Mouse (Mus musculus): ENCODE results near the gene Med27. TPM values are rescaled to one million over a fixed set of nuclear protein-coding genes. Genes with fewer than 3 reads are reported as not detected.

The Med27 gene
- polyA plus RNA-seq, 1 experiment from 2014 or later: 77.9 TPM

GRCm38 (mm10) chr2:29448476-29449002, 101.9 kb downstream of the Med27 start:
- H3K9ac ChIP-seq (replicated peaks; ENCODE audit: low read depth, low read length): no peak overlapping the region
- no peak overlapping the region for H3K4me3 ChIP-seq (ENCODE audit: low read depth, low read length)
- H3K4me1 ChIP-seq (ENCODE audit: control insufficient read depth, insufficient read depth, low read length): no peaks in the 10 kb centered on the region; the same call in none of the 2 replicates
- H3K27ac ChIP-seq (ENCODE audit: low read depth, low read length): no peak overlapping the region
- no peak; the same call in 1 of the 2 replicates for ATAC-seq (ENCODE audit: low read depth)
- no peak overlapping the region for H3K4me2 ChIP-seq (ENCODE audit: low read depth, low read length)
- H3K9me3 ChIP-seq (ENCODE audit: control insufficient read depth, low read length): no peaks in the 10 kb centered on the region
- WGBS: 57% methylated on average over 7 of the region's 7 CpGs
- H3K36me3 ChIP-seq (ENCODE audit: control insufficient read depth, insufficient read depth, low read length): no peaks in the 10 kb centered on the region
- H3K27me3 ChIP-seq (ENCODE audit: control insufficient read depth, insufficient read depth, low read length): no peaks in the 10 kb centered on the region

- H3K4me3 ChIP-seq (ENCODE audit: low read depth, low read length): no peak overlapping the region
- no peaks in the 10 kb centered on the region for H3K9me3 ChIP-seq (ENCODE audit: control insufficient read depth, low read length)
- H3K36me3 ChIP-seq (ENCODE audit: control insufficient read depth, insufficient read depth, low read length): no peaks in the 10 kb centered on the region
- H3K4me2 ChIP-seq (ENCODE audit: low read depth, low read length): no peak overlapping the region
- ATAC-seq (ENCODE audit: low read depth): no peak
- no peak overlapping the region for H3K27ac ChIP-seq (ENCODE audit: low read depth, low read length)
- H3K4me1 ChIP-seq (ENCODE audit: control insufficient read depth, insufficient read depth, low read length): no peaks in the 10 kb centered on the region; the same call in none of the 2 replicates
- H3K9ac ChIP-seq (replicated peaks; ENCODE audit: low read depth, low read length): no peak overlapping the region
- H3K27me3 ChIP-seq (ENCODE audit: control insufficient read depth, insufficient read depth, low read length): no peaks in the 10 kb centered on the region
- 64% methylated on average over 14 of the region's 14 CpGs for WGBS
These were observed 104.9 kb downstream of the Med27 start for GRCm38 (mm10) chr2:29451368-29451999.

GRCm38 (mm10) chr2:29453376-29453775, 106.8 kb downstream of the Med27 start:
- H3K36me3 ChIP-seq (ENCODE audit: control insufficient read depth, insufficient read depth, low read length): no peaks in the 10 kb centered on the region
- no peak overlapping the region for H3K27ac ChIP-seq (ENCODE audit: low read depth, low read length)
- no peak overlapping the region for H3K4me3 ChIP-seq (ENCODE audit: low read depth, low read length)
- no peaks in the 10 kb centered on the region for H3K27me3 ChIP-seq (ENCODE audit: control insufficient read depth, insufficient read depth, low read length)
- ATAC-seq (ENCODE audit: low read depth): no peak
- no peaks in the 10 kb centered on the region; the same call in none of the 2 replicates for H3K4me1 ChIP-seq (ENCODE audit: control insufficient read depth, insufficient read depth, low read length)
- no peaks in the 10 kb centered on the region for H3K9me3 ChIP-seq (ENCODE audit: control insufficient read depth, low read length)
- H3K4me2 ChIP-seq (ENCODE audit: low read depth, low read length): no peak overlapping the region
- H3K9ac ChIP-seq (replicated peaks; ENCODE audit: low read depth, low read length): no peak overlapping the region
- 43% methylated on average over 4 of the region's 4 CpGs for WGBS

GRCm38 (mm10) chr2:29456631-29457320, 110.2 kb downstream of the Med27 start:
- ATAC-seq (ENCODE audit: low read depth): no peak
- Histone ChIP-seq H3K4me2 (ENCODE audit: low read depth, low read length) (no peak overlapping the region), H3K36me3 (ENCODE audit: control insufficient read depth, insufficient read depth, low read length) (no peaks in the 10 kb centered on the region), H3K27me3 (ENCODE audit: control insufficient read depth, insufficient read depth, low read length) (no peaks in the 10 kb centered on the region), H3K27ac (ENCODE audit: low read depth, low read length) (no peak overlapping the region), H3K9ac (replicated peaks; ENCODE audit: low read depth, low read length) (no peak overlapping the region), H3K4me1 (ENCODE audit: control insufficient read depth, insufficient read depth, low read length) (no peaks in the 10 kb centered on the region), H3K9me3 (ENCODE audit: control insufficient read depth, low read length) (no peaks in the 10 kb centered on the region), H3K4me3 (ENCODE audit: low read depth, low read length) (no peak overlapping the region)
- WGBS: 80% methylated on average over 9 of the region's 9 CpGs

- Histone ChIP-seq H3K27ac (ENCODE audit: low read depth, low read length) (no peak overlapping the region), H3K4me3 (ENCODE audit: low read depth, low read length) (no peak overlapping the region), H3K9me3 (ENCODE audit: control insufficient read depth, low read length) (no peaks in the 10 kb centered on the region), H3K36me3 (ENCODE audit: control insufficient read depth, insufficient read depth, low read length) (no peaks in the 10 kb centered on the region), H3K4me2 (ENCODE audit: low read depth, low read length) (no peak overlapping the region), H3K4me1 (ENCODE audit: control insufficient read depth, insufficient read depth, low read length) (no peaks in the 10 kb centered on the region), H3K9ac (replicated peaks; ENCODE audit: low read depth, low read length) (no peak overlapping the region), H3K27me3 (ENCODE audit: control insufficient read depth, insufficient read depth, low read length) (no peaks in the 10 kb centered on the region)
- no peak for ATAC-seq (ENCODE audit: low read depth)
- WGBS: 93% methylated on average over 2 of the region's 2 CpGs
These were observed 111.1 kb downstream of the Med27 start for GRCm38 (mm10) chr2:29457677-29458076.

GRCm38 (mm10) chr2:29458346-29458950, 111.8 kb downstream of the Med27 start:
- H3K9ac ChIP-seq (replicated peaks; ENCODE audit: low read depth, low read length): no peak overlapping the region
- no peak for ATAC-seq (ENCODE audit: low read depth)
- no peaks in the 10 kb centered on the region for H3K27me3 ChIP-seq (ENCODE audit: control insufficient read depth, insufficient read depth, low read length)
- no peak overlapping the region for H3K4me3 ChIP-seq (ENCODE audit: low read depth, low read length)
- 97% methylated on average over 3 of the region's 3 CpGs for WGBS
- H3K9me3 ChIP-seq (ENCODE audit: control insufficient read depth, low read length): no peaks in the 10 kb centered on the region
- no peak overlapping the region for H3K27ac ChIP-seq (ENCODE audit: low read depth, low read length)
- H3K4me2 ChIP-seq (ENCODE audit: low read depth, low read length): no peak overlapping the region
- no peaks in the 10 kb centered on the region for H3K4me1 ChIP-seq (ENCODE audit: control insufficient read depth, insufficient read depth, low read length)
- no peaks in the 10 kb centered on the region for H3K36me3 ChIP-seq (ENCODE audit: control insufficient read depth, insufficient read depth, low read length)

- Histone ChIP-seq H3K27me3 (ENCODE audit: control insufficient read depth, insufficient read depth, low read length) (no peaks in the 10 kb centered on the region), H3K4me2 (ENCODE audit: low read depth, low read length) (no peak overlapping the region), H3K9me3 (ENCODE audit: control insufficient read depth, low read length) (no peaks in the 10 kb centered on the region), H3K27ac (ENCODE audit: low read depth, low read length) (no peak overlapping the region), H3K4me3 (ENCODE audit: low read depth, low read length) (no peak overlapping the region), H3K36me3 (ENCODE audit: control insufficient read depth, insufficient read depth, low read length) (no peaks in the 10 kb centered on the region), H3K9ac (replicated peaks; ENCODE audit: low read depth, low read length) (no peak overlapping the region), H3K4me1 (ENCODE audit: control insufficient read depth, insufficient read depth, low read length) (peaks cover 2% of the 10 kb centered on the region; the same call in 1 of the 2 replicates)
- 84% methylated on average over 1 of the region's 1 CpGs for WGBS
- no peak for ATAC-seq (ENCODE audit: low read depth)
These were observed 113.0 kb downstream of the Med27 start for GRCm38 (mm10) chr2:29459648-29460047.

GRCm38 (mm10) chr2:29461841-29462240, 115.2 kb downstream of the Med27 start:
- ATAC-seq (ENCODE audit: low read depth): no peak
- peaks cover 14% of the 10 kb centered on the region for H3K4me1 ChIP-seq (ENCODE audit: control insufficient read depth, insufficient read depth, low read length)
- H3K9ac ChIP-seq (replicated peaks; ENCODE audit: low read depth, low read length): no peak overlapping the region
- H3K9me3 ChIP-seq (ENCODE audit: control insufficient read depth, low read length): no peaks in the 10 kb centered on the region
- H3K36me3 ChIP-seq (ENCODE audit: control insufficient read depth, insufficient read depth, low read length): no peaks in the 10 kb centered on the region
- 88% methylated on average over 2 of the region's 2 CpGs for WGBS
- no peak overlapping the region for H3K27ac ChIP-seq (ENCODE audit: low read depth, low read length)
- H3K4me3 ChIP-seq (ENCODE audit: low read depth, low read length): no peak overlapping the region
- H3K27me3 ChIP-seq (ENCODE audit: control insufficient read depth, insufficient read depth, low read length): no peaks in the 10 kb centered on the region
- no peak overlapping the region for H3K4me2 ChIP-seq (ENCODE audit: low read depth, low read length)

- no peak for ATAC-seq (ENCODE audit: low read depth)
- Histone ChIP-seq H3K36me3 (ENCODE audit: control insufficient read depth, insufficient read depth, low read length) (no peaks in the 10 kb centered on the region), H3K27me3 (ENCODE audit: control insufficient read depth, insufficient read depth, low read length) (no peaks in the 10 kb centered on the region), H3K4me3 (ENCODE audit: low read depth, low read length) (no peak overlapping the region), H3K4me1 (ENCODE audit: control insufficient read depth, insufficient read depth, low read length) (peaks cover 15% of the 10 kb centered on the region), H3K9ac (replicated peaks; ENCODE audit: low read depth, low read length) (no peak overlapping the region), H3K9me3 (ENCODE audit: control insufficient read depth, low read length) (no peaks in the 10 kb centered on the region), H3K4me2 (ENCODE audit: low read depth, low read length) (no peak overlapping the region), H3K27ac (ENCODE audit: low read depth, low read length) (no peak overlapping the region)
- 93% methylated on average over 6 of the region's 6 CpGs for WGBS
These were observed 116.5 kb downstream of the Med27 start for GRCm38 (mm10) chr2:29463039-29463585.
